Mouse (Mus musculus) midbrain, embryonic 14.5 days (tissue): ENCODE results near the gene AU022252. TPM values are rescaled to one million over a fixed set of nuclear protein-coding genes. Genes with fewer than 3 reads are reported as not detected.

Experiments used
- ATAC-seq: fragments of 200-750 bp; cut with Nextera tagmentation; 2 replicates; pipeline ENCODE4 v1.8.0; 2017; ENCODE audit warnings: moderate number of reproducible peaks, moderate library complexity; ENCODE audit not compliant: low FRiP score, low TSS enrichment
- DNase-seq: peaks from one replicate; pipeline ENCODE4 v3.0.0-alpha.2; 2015
- H3K27ac ChIP-seq: fragments of 300-500 bp; sonication (generic); replicated peaks from 2 replicates; pipeline ENCODE4 v1.5.1; 2014; ENCODE audit warnings: mild to moderate bottlenecking, low read depth, low read length, moderate library complexity
- H3K27me3 ChIP-seq: fragments of 300-500 bp; sonication (generic); 2 replicates; pipeline ENCODE4 v1.6.1; 2014; ENCODE audit warnings: low read length, control low read depth, mixed read lengths; ENCODE audit not compliant: control insufficient read depth, insufficient read depth
- H3K36me3 ChIP-seq: fragments of 300-500 bp; sonication (generic); 2 replicates; pipeline ENCODE4 v1.6.1; 2014; ENCODE audit warnings: low read length, control low read depth; ENCODE audit not compliant: control insufficient read depth, insufficient read depth
- H3K4me1 ChIP-seq: fragments of 300-500 bp; sonication (generic); 2 replicates; pipeline ENCODE4 v1.6.1; 2014; ENCODE audit warnings: mild to moderate bottlenecking, antibody characterized with exemption, low read length, control low read depth; ENCODE audit not compliant: control insufficient read depth, insufficient read depth
- H3K4me2 ChIP-seq: fragments of 300-500 bp; sonication (generic); 2 replicates; pipeline ENCODE4 v1.6.1; 2014; ENCODE audit warnings: mild to moderate bottlenecking, low read length, moderate library complexity
- H3K4me3 ChIP-seq: fragments of 300-500 bp; sonication (generic); replicated peaks from 2 replicates; pipeline ENCODE4 v1.5.1; 2014; ENCODE audit warnings: low read depth, low read length
- H3K9ac ChIP-seq: fragments of 300-500 bp; sonication (generic); replicated peaks from 2 replicates; pipeline ENCODE4 v1.6.1; 2014; ENCODE audit warnings: mild to moderate bottlenecking, low read length, moderate library complexity
- H3K9me3 ChIP-seq: fragments of 300-500 bp; sonication (generic); 2 replicates; pipeline ENCODE4 v1.6.1; 2016; ENCODE audit warnings: low read length, control low read depth, mixed read lengths; ENCODE audit not compliant: control insufficient read depth
- WGBS: fragments of 180-500 bp; shearing (Covaris S2); extraction: QIAGEN DNeasy Blood & Tissue Kit; methylation state at CpG from one replicate; pipeline ENCODE4 v1.1.7; 2014; 5-methylcytosine and 5-hydroxymethylcytosine counted together
- polyA plus RNA-seq: library from polyadenylated mRNA; unstranded; fragments of >200 nt; fragmentation: Nextera tagmentation; extraction: Ambion mirVana; gene quantifications from 2 replicates; pipeline ENCODE4 v1.2.1, GENCODE M21; 2014

AU022252 gene
- polyA plus RNA-seq, 1 experiment from 2014 or later, result 26.0 TPM

DNA sequence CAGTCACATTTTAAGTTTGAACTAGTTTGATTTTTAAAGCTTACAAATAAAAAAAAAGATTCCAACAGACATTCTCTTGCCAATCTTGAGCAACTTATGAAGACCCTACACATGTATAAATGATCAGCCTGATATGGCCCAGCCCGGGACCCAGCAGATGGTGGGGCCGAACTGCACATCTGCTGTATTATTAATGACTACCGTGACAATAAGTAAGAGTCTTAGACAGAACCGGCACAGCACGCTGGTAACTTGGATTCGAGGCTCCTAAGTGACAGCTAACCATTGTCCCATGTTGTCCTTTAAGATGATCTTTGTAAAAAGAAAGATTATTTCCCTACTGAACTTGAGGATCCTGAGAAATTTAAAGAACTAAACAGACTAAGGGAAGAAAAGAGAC lies 43.1 kb downstream of the AU022252 start:
- no peaks in the 10 kb centered on the region for H3K4me1 ChIP-seq
- H3K27ac ChIP-seq, result no peak overlapping the region
- H3K4me3 ChIP-seq, result no peak overlapping the region
- no peaks in the 10 kb centered on the region for H3K27me3 ChIP-seq
- ATAC-seq (no peak), DNase-seq (no peak)
- no peak overlapping the region for H3K9ac ChIP-seq
- WGBS, result 25% methylated on average over 6 of the region's 6 CpGs
- H3K36me3 ChIP-seq, result no peaks in the 10 kb centered on the region
- H3K9me3 ChIP-seq, result no peaks in the 10 kb centered on the region
- no peak overlapping the region for H3K4me2 ChIP-seq

DNA sequence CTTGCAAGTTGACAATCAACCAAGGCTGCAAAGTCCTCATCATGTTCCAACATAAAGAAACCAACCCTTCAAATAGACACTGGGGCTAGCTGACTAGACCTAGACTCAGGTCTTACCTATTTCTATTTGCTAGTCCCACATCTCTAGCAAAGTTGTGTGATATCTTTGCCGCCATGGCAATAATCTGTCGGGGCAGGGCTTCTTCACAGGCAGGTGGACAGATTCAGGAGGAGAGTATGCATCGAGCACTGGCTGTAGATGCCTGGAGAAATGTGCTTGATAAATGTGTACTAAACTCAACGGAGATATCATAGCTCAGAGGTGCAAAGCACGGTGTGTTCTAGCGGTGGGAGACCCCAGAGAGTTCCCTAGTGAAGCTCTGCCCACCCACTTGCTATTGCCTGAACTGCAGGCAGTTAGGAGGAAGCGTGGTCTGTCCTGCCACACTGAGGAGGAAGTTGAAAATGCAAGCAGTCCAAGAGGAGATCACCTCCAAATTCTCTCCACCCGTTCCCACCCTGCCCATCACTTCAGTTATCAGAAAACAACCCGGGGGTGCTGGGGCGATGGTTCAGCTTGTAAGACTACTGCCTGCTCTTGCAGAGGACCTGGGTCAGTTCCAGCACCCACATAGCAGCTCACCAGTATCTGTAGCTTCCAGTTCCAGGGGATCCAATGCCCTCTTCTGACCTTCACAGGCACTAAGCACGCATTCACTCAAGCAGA lies 44.3 kb downstream of the AU022252 start:
- no peak overlapping the region for H3K4me3 ChIP-seq
- ATAC-seq, result no peak
- no peaks in the 10 kb centered on the region for H3K4me1 ChIP-seq
- no peak overlapping the region for H3K9ac ChIP-seq
- H3K4me2 ChIP-seq, result no peak overlapping the region
- no peaks in the 10 kb centered on the region for H3K36me3 ChIP-seq
- H3K27me3 ChIP-seq, result no peaks in the 10 kb centered on the region
- H3K9me3 ChIP-seq, result no peaks in the 10 kb centered on the region
- WGBS, result 64% methylated on average over 11 of the region's 11 CpGs
- no peak for DNase-seq
- no peak overlapping the region for H3K27ac ChIP-seq

DNA sequence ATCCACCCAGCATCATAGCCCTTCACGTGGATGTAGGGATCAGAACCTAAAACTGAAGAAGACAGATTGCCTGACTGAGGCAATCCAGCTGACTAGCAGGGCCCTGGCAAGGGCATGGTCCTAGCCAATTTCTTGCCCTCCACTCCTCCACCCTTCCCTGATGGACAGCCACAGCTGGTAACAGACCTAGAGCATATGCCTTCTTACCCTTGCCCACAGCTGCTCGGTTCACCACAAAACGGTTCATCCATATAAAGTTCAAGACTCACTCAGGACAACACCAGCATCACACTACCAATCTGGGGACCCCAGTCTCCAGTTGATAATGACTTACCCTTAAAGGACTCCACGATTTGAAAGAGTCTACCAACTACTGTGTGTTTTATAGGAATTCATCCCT lies 46.7 kb downstream of the AU022252 start:
- Histone ChIP-seq H3K4me2 (no peak overlapping the region), H3K9me3 (no peaks in the 10 kb centered on the region), H3K27ac (no peak overlapping the region), H3K36me3 (no peaks in the 10 kb centered on the region), H3K4me1 (no peaks in the 10 kb centered on the region), H3K9ac (no peak overlapping the region), H3K27me3 (no peaks in the 10 kb centered on the region), H3K4me3 (no peak overlapping the region)
- DNase-seq (no peak), ATAC-seq (no peak)
- 81% methylated on average over 4 of the region's 4 CpGs for WGBS

DNA sequence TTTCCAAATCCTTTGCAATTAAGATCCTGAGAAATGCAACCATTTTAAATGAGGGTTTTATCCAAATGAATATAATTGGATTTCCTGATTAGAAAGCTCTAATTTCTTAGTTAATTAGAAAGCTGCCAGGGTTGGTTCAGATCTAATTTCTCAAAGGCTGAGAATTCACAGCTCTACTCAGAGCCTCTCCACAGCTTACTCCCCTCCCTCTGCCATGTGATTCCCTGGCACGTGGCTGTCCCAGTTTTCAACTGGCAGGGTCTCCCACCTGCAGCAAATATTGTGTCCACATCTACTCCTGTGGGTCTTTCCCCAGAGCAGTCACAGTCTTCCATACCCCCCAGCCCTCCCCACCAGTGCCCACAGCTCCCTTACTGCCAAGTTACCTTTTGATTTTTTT lies 49.0 kb downstream of the AU022252 start:
- Histone ChIP-seq H3K9ac (no peak overlapping the region), H3K36me3 (no peaks in the 10 kb centered on the region), H3K27ac (no peak overlapping the region), H3K4me2 (no peak overlapping the region), H3K4me1 (no peaks in the 10 kb centered on the region), H3K4me3 (no peak overlapping the region), H3K27me3 (no peaks in the 10 kb centered on the region), H3K9me3 (no peaks in the 10 kb centered on the region)
- WGBS, result 65% methylated on average over 1 of the region's 1 CpGs
- DNase-seq, result no peak
- ATAC-seq, result no peak

DNA sequence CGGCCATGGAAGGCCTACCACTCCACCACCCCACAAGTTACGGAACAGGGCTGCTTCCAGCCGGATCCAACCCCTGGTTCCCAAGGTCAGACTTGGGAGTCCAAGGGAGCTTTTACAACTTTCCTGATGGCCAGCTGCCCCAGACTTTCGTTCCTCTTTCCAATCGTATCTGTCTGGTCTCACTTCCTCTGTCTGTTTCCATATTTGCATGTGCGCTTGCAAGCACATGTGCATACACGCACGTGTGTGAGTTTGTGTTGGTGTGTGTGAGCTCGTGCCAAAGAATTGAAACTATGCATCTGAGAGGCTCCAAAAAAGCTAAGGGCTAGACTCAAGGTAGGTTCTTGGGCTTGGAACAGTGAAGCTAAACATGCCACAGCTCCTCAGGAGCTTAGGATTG lies 51.1 kb downstream of the AU022252 start:
- H3K4me1 ChIP-seq, result no peaks in the 10 kb centered on the region
- H3K27me3 ChIP-seq, result no peaks in the 10 kb centered on the region
- DNase-seq, result no peak
- no peak overlapping the region for H3K4me3 ChIP-seq
- no peak for ATAC-seq
- no peaks in the 10 kb centered on the region for H3K9me3 ChIP-seq
- no peak overlapping the region for H3K4me2 ChIP-seq
- no peak overlapping the region for H3K27ac ChIP-seq
- no peak overlapping the region for H3K9ac ChIP-seq
- no peaks in the 10 kb centered on the region for H3K36me3 ChIP-seq
- WGBS, result 90% methylated on average over 9 of the region's 9 CpGs

DNA sequence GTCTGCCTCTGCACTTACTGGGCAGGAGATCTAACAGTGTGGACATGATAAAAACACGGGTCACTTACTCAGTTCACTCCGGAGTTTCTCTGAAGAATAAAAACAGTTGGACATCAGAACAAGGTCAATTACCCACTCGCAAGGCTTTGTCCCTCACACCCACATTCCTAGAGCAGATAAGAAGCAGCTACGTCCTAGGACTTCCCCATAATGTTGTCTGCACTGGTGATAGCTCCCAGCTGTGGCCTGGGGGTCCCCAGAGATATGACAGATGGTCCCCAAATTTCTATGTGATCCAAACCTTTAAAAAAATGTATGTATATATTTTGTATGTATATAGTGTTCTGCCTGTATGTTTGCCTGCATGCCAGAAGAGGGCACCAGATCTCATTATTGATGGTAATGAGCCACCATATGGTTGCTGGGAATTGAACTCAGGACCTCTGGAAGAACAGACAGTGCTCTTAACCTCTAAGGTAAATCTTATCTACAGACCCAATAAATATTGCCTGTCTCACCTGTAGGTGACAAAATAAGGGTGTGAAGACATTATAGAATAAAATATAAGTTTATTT lies 52.3 kb downstream of the AU022252 start:
- no peak for DNase-seq
- no peak overlapping the region for H3K4me3 ChIP-seq
- ATAC-seq, result no peak
- H3K4me1 ChIP-seq, result no peaks in the 10 kb centered on the region
- no peak overlapping the region for H3K4me2 ChIP-seq
- no peak overlapping the region for H3K27ac ChIP-seq
- no peak overlapping the region for H3K9ac ChIP-seq
- 68% methylated on average over 4 of the region's 4 CpGs for WGBS
- no peaks in the 10 kb centered on the region for H3K9me3 ChIP-seq
- no peaks in the 10 kb centered on the region for H3K36me3 ChIP-seq
- no peaks in the 10 kb centered on the region for H3K27me3 ChIP-seq

DNA sequence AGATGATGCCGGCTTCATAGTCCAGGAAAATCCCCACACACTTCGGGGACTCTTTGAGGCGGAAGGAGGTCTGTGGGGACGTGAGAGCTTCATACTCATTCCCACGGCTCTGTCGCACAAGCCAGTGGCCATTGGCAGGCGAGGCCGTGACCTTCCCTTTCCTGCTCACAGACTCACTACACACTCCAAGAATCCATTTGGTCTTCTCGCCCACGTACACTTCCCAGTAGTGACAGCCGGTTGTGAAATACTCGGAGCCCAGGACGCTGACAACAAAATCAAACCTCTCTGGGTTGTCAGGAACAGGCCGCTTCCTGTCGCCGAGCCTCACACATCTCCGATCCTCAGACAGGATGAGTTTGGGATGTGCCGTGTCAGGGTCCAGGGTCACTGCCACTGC lies 54.2 kb downstream of the AU022252 start:
- Histone ChIP-seq H3K4me1 (no peaks in the 10 kb centered on the region), H3K9ac (no peak overlapping the region), H3K27ac (no peak overlapping the region), H3K36me3 (no peaks in the 10 kb centered on the region), H3K27me3 (no peaks in the 10 kb centered on the region), H3K4me2 (no peak overlapping the region), H3K9me3 (no peaks in the 10 kb centered on the region), H3K4me3 (no peak overlapping the region)
- DNase-seq (no peak), ATAC-seq (no peak)
- WGBS, result 84% methylated on average over 18 of the region's 18 CpGs

DNA sequence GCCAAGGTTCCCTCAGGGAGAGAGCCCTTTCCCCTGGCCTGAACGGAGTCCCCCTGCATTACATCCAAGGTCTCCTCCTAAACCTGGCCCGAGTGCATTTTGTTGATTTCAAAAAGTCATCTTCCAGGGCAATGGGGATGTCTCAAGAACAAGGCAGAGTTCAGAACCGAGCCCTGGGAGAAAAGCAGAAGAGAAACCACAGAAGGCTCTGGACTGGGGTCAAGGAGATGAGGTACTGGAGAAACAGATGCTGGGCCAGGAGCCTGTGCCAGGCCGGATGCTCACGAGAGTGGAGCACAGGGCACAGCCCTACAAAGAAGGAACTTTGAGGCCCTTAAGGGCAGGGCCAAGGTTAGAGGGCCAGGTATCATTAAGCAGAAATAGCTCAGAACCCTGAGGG lies 54.8 kb downstream of the AU022252 start:
- DNase-seq (no peak), ATAC-seq (no peak)
- H3K4me1 ChIP-seq, result peaks cover 5% of the 10 kb centered on the region
- 83% methylated on average over 5 of the region's 5 CpGs for WGBS
- H3K4me2 ChIP-seq, result no peak overlapping the region
- no peak overlapping the region for H3K9ac ChIP-seq
- H3K27me3 ChIP-seq, result no peaks in the 10 kb centered on the region
- no peaks in the 10 kb centered on the region for H3K9me3 ChIP-seq
- H3K4me3 ChIP-seq, result no peak overlapping the region
- H3K27ac ChIP-seq, result no peak overlapping the region
- no peaks in the 10 kb centered on the region for H3K36me3 ChIP-seq

DNA sequence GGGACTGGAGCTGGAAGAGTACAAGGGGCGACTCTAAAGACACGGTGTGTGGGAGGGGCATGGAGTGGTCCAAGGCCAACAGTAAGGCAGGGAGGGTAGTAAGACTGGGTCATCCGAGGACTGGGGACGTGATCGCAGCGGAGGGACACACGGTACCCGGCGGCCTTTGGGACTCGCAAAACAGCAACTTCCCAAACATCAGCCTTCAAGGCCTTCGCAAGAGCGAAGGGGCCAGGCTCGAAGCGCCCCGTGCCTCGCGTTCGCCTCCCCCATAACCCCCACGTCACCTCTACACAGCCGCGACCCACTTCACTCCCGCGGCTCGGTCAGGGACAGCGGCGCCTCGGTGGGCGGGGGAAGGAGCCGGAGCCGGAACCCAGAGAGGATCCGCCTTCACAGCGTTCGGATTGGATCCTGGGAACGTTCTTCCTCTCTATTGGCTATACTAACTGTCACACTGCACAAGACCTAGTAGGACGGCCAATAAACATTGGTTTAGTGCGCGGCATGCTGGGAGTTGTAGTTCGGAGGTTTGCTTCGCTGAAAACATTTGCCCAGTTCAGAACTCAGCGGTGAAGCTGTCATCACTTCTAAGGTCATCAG lies 58.6 kb downstream of the AU022252 start, which contains the start of gene Zfp691:
Gene Zfp691, minus strand, starts transcription at position 345 of the 603 bp plus-strand sequence.
- peak within 1 kb of the TSS; percentile 78 for H3K9ac ChIP-seq
- H3K27me3 ChIP-seq, result no peaks in the 10 kb centered on the region
- ATAC-seq (peak; percentile 100), DNase-seq (peak; percentile 98)
- peaks cover 17% of the 10 kb centered on the region for H3K36me3 ChIP-seq
- H3K27ac ChIP-seq, result peak within 1 kb of the TSS; percentile 65
- peak within 1 kb of the TSS; percentile 61 for H3K4me2 ChIP-seq
- H3K4me3 ChIP-seq, result peak within 1 kb of the TSS; percentile 67
- no peaks in the 10 kb centered on the region for H3K9me3 ChIP-seq
- WGBS, result under 1% methylated on average over 40 of the region's 40 CpGs
- H3K4me1 ChIP-seq, result peaks cover 16% of the 10 kb centered on the region
